Mouse (Mus musculus) embryonic facial prominence, embryonic 10.5 days (tissue): ENCODE measurements at regions not wholly inside any gene's neighbourhood (a gene's known extent, or its start where the extent isn't known, plus 50 kb on each side); places are given as distances from the start of the nearest gene placed in this dataset.

Experiments
- DNase-seq: peaks from one replicate; pipeline ENCODE4 v3.0.0-alpha.2; 2017; ENCODE audit warnings: low spot score
- H3K27ac ChIP-seq: fragments of 300-500 bp; sonication (generic); replicated peaks from 2 replicates; pipeline ENCODE4 v1.5.1; 2016; ENCODE audit warnings: mild to moderate bottlenecking
- H3K27me3 ChIP-seq: fragments of 300-500 bp; sonication (generic); replicated peaks from 2 replicates; pipeline ENCODE4 v1.6.1; 2016; ENCODE audit warnings: low read depth, mild to moderate bottlenecking; ENCODE audit not compliant: poor library complexity, severe bottlenecking
- H3K36me3 ChIP-seq: fragments of 300-500 bp; sonication (generic); replicated peaks from 2 replicates; pipeline ENCODE4 v1.6.1; 2016; ENCODE audit warnings: mild to moderate bottlenecking, moderate library complexity
- H3K4me1 ChIP-seq: fragments of 300-500 bp; sonication (generic); 2 replicates; pipeline ENCODE4 v1.6.1; 2016
- H3K4me3 ChIP-seq: fragments of 300-500 bp; sonication (generic); 2 replicates; pipeline ENCODE4 v1.5.1; 2016; ENCODE audit warnings: mild to moderate bottlenecking, moderate library complexity
- H3K9me3 ChIP-seq: fragments of 300-500 bp; sonication (generic); 2 replicates; pipeline ENCODE4 v1.6.1; 2016; ENCODE audit warnings: mild to moderate bottlenecking
- WGBS: fragments of 180-500 bp; shearing (Covaris S2); methylation state at CpG from one replicate; pipeline ENCODE4 v1.1.7; 2016; 5-methylcytosine and 5-hydroxymethylcytosine counted together

DNA sequence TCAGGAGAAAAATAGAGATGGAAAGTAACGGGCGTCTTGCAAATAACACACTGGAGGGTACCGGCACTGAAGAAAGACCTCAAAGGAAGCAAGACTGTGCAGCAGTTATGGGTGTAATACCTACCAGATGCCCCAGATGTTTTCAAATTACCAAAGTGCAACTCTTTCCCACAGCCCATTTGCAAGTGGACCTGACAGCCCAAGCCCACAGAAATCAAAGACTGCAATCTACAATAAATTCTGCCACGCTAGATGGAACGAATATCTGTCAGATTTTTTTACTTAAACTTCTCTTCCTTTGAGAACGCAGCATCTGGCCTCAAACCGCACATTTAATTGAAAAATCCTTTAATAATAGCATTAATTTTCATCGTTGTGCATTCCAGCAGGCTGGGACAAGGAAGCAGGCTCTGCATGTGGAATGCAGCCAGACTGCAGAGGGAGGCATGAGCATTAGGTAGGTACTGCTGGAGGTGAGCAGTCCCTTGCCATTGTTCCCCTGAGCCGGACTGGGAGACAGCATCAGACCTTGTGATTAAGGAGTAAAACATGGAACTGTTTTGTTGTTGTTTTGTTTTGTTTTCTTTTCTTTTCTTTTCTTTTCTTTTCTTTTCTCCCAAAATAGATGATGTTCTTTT lies 419.9 kb downstream of the Efnb2 start:
- WGBS = 41% methylated on average over 9 of the region's 9 CpGs
- Histone ChIP-seq H3K27me3 (no peaks in the 10 kb centered on the region), H3K9me3 (no peaks in the 10 kb centered on the region), H3K36me3 (no peaks in the 10 kb centered on the region), H3K4me1 (peaks cover 32% of the 10 kb centered on the region), H3K4me3 (no peak overlapping the region), H3K27ac (peak overlapping the region; percentile 80)
- DNase-seq = peak; percentile 57

DNA sequence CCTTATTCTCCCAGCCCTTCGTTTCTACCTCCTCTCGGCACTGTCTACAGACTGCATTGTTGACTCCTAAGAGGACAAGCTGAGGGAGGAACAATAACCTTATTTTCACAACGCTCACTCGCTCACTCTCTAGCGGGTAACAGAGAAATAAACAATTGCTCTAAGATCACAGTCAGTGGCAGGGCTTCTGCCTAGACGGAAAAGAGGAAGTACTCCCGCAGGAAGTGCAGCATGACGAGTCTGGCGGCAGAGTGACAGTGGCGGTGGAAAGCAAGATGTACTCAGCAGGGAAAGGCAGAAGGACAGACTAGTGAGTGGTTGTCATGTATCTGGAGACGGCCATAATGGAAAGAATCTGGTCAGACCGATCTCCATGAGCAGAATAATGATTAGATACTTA lies 421.6 kb downstream of the Efnb2 start:
- peaks cover 32% of the 10 kb centered on the region for H3K4me1 ChIP-seq
- H3K36me3 ChIP-seq = no peaks in the 10 kb centered on the region
- H3K4me3 ChIP-seq = no peak overlapping the region
- H3K27ac ChIP-seq = peak overlapping the region; percentile 48
- H3K9me3 ChIP-seq = no peaks in the 10 kb centered on the region
- WGBS = 64% methylated on average over 12 of the region's 12 CpGs
- DNase-seq = no peak
- H3K27me3 ChIP-seq = no peaks in the 10 kb centered on the region

DNA sequence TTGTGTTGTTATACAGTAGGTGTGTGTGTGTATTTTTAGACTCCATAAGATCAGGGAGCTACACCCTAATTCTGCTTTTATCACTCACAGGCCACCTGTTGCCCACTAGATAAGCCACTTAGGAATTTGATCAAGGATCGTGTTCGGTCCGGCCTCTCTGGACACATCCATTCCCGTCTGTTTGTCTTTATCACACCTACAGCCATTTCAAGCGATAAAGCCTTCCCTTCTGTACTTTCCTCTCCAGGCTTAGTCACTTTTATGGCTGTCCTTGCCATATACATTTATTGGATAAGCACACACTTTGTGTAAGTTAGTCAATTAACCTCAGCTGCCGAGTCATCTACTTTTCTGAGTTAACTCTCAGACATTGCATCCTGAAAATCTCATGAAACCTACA lies 423.0 kb downstream of the Efnb2 start:
- Histone ChIP-seq H3K4me1 (peaks cover 32% of the 10 kb centered on the region), H3K4me3 (no peak overlapping the region), H3K9me3 (no peaks in the 10 kb centered on the region), H3K27me3 (no peaks in the 10 kb centered on the region), H3K27ac (no peak overlapping the region), H3K36me3 (no peaks in the 10 kb centered on the region)
- WGBS = 92% methylated on average over 6 of the region's 6 CpGs
- DNase-seq = no peak

DNA sequence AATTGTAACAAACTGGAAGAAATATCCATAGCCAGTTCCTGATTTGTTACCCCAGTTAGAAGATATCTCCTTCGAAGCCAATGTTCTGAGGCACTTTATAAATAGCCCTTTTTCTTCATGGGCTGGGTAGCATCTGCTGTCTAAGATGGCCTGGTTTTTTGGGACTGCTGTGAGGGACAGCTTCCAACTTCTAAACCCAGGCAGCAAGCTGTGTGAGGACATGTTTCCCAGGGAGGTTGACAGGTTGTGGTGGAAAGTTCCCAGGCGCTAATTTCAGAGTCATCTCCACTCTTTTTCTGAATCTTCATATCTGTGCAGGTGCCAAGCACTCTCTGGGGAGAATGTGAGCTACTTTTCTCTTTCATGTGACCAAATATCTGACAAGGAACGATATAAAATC lies 427.4 kb downstream of the Efnb2 start:
- Histone ChIP-seq H3K27me3 (no peaks in the 10 kb centered on the region), H3K4me3 (no peak overlapping the region), H3K4me1 (peaks cover 4% of the 10 kb centered on the region; the same call in 1 of the 2 replicates), H3K9me3 (no peaks in the 10 kb centered on the region), H3K36me3 (no peaks in the 10 kb centered on the region), H3K27ac (no peak overlapping the region)
- WGBS = 89% methylated on average over 3 of the region's 3 CpGs
- DNase-seq = no peak

DNA sequence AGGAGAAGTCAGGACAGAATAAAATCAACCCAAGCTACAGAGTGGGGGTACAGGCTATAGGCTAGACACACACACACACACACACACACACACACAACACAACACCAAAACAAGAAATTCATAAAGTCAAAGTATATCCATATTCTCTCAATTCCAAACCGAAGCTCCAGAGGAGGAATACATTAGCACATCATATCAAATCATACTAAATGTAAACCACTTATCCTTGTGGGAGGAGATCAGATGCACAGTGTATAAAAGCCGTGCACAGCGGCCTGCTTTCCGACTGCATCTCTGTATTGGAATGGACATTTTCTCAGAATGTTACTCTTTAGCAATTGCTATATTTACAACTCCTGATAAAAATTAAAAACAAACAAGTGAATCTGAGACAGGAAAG lies 427.9 kb downstream of the Efnb2 start:
- Histone ChIP-seq H3K9me3 (no peaks in the 10 kb centered on the region), H3K36me3 (no peaks in the 10 kb centered on the region), H3K4me3 (no peak overlapping the region), H3K4me1 (peaks cover 4% of the 10 kb centered on the region; the same call in 1 of the 2 replicates), H3K27me3 (no peaks in the 10 kb centered on the region), H3K27ac (no peak overlapping the region)
- 95% methylated on average over 4 of the region's 4 CpGs for WGBS
- DNase-seq = no peak

DNA sequence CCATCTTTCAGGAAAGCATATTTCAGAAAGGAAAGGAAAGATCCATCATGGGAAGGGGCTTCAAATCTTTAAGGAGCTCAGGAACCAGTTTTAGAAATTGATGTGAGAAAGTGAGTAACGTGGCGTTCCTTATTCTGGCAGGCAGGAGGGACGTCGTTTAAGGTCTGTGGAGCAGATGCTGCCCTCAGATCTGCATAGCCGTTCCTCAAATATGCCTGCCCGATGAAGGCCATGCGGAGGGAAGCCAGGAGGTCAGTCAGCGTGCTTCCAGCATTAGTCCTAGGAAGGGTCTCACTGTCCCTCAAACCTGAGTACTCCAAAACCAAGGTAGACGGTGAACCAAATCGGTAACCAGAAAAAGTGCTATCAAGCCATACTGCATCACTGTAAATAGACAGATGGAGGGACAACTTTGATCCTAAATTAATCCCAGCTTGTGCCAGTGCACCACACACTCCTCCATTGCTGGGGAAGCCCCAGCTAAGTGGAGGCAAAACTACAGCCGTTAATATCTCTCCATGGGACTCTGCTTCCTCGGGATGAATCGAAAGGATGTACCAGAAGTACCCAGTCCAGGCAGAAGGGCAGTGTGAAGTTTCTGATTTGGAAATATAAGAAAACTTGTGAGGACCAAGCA lies 428.9 kb downstream of the Efnb2 start:
- Histone ChIP-seq H3K4me1 (peaks cover 4% of the 10 kb centered on the region; the same call in 1 of the 2 replicates), H3K27ac (no peak overlapping the region), H3K4me3 (no peak overlapping the region), H3K9me3 (no peaks in the 10 kb centered on the region), H3K27me3 (no peaks in the 10 kb centered on the region), H3K36me3 (no peaks in the 10 kb centered on the region)
- DNase-seq = no peak
- 74% methylated on average over 13 of the region's 13 CpGs for WGBS

DNA sequence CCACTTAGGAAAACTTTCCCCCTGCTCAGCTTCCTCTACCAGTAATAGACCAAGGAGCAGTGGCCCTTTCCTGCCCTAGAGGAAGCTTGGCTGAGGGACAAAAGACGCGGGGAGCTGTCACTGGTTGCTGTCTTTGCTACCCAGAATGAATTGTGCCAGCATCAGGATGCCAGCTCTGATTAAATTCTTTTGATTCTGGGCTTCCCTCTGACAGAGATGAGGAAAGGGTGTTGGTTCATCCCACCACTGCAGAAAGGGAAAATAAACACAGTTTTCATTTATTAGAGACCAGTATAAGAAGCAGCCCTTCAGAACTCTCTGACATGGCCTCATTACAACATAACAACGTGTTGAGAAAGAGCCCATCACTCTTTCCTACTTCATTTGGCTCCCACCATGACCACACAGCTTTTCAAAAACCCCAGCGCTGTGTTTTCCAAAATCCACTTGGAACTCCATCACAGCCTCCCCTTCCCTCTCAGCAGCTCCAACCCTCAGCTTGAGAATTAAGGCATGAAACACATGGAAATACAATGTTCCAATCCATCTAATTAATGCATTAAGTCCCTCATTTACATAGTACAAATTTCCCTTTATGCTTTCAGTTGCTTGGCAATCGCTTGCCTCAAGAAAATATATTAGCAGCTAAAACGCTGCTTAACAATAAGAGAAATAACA lies 429.6 kb downstream of the Efnb2 start:
- Histone ChIP-seq H3K4me3 (no peak overlapping the region), H3K36me3 (no peaks in the 10 kb centered on the region), H3K27me3 (no peaks in the 10 kb centered on the region), H3K27ac (no peak overlapping the region), H3K9me3 (no peaks in the 10 kb centered on the region), H3K4me1 (peaks cover 4% of the 10 kb centered on the region; the same call in 1 of the 2 replicates)
- DNase-seq = no peak
- 82% methylated on average over 6 of the region's 6 CpGs for WGBS

DNA sequence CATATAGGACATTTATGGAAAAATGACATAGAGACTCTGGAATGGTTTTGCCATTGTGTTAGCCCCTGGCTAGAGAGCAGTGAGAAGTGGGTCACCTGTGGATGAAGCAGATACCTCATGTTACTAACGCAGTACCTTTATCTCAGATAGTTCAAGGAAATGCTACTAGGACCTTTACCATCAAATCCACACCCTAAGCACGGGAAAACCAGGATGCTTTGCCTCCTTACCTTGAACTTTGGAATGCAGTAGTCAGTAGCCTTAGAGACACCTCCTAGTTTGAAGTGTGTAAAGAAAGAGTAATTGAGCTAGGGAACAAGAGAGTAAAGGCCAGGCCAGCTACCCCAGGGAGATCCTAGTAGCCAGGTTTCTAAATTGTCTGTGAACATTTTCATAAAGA lies 435.0 kb downstream of the Efnb2 start:
- Histone ChIP-seq H3K4me3 (no peak overlapping the region), H3K4me1 (no peaks in the 10 kb centered on the region), H3K36me3 (no peaks in the 10 kb centered on the region), H3K9me3 (no peaks in the 10 kb centered on the region), H3K27me3 (no peaks in the 10 kb centered on the region), H3K27ac (no peak overlapping the region)
- 83% methylated on average over 2 of the region's 2 CpGs for WGBS
- no peak for DNase-seq

DNA sequence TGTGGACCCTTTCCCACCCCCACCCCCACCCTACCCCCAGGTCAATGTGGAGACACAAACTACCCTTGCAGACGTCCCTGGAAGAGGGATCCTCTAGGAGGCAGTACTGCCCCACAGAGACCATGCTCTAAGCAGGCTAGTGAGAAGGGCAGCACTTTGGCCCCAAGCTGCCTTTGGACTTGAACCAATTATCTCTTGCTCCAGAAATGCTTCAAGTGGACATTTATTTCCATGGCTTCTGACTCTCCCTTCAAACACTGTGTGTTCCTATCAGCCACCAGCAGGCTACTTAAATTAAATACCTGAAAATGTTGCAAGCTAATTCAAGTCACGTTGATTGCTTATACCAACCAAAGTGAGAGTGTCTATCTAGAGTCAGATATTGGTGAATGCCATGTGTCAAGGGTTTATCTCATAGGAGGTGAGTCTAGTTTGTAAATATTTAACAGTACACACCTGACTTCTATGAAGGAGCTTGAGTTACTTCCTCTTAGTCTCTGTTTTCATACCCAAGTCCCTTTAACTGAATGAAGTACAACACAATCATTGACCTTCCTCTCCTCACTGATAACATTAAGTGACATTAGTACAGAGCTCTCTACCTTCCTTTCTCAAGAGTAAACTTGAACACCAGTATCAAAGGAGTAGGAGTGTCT lies 435.7 kb downstream of the Efnb2 start:
- no peaks in the 10 kb centered on the region for H3K27me3 ChIP-seq
- H3K36me3 ChIP-seq = no peaks in the 10 kb centered on the region
- WGBS = 62% methylated on average over 2 of the region's 2 CpGs
- no peaks in the 10 kb centered on the region for H3K9me3 ChIP-seq
- H3K4me1 ChIP-seq = peaks cover 3% of the 10 kb centered on the region
- no peak for DNase-seq
- H3K4me3 ChIP-seq = no peak overlapping the region
- no peak overlapping the region for H3K27ac ChIP-seq

DNA sequence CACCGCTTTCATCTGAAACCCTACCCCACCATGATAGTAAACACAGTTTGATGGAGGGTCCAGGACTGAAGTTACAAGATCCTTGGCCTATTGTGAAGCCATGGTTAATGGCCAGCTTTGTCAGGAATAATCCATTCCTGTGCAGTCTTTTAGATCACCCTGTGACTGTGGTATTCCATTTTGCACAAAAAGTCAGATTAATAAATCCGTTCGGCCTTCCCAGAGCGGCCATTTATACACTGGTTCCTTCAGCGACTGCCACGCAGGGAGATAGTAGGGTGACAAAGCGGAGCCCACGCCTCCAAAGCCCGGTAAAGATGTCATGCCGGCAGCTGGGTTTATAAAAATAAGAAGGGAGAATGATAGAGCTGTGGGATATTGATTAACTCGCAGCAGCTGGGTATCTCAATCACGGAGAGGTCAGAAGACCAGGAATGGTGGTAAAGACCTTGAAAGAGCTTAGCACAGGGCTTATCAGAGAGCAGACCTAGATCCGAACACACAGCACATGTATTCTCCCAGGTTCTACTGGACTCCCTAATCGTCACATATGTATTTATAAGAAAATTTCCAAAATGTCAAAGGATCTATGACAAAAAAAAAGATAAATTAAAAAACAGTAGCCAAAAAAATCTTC lies 440.5 kb downstream of the Efnb2 start:
- Histone ChIP-seq H3K36me3 (no peaks in the 10 kb centered on the region), H3K27ac (no peak overlapping the region), H3K4me3 (no peak overlapping the region), H3K4me1 (peaks cover 18% of the 10 kb centered on the region), H3K27me3 (no peaks in the 10 kb centered on the region), H3K9me3 (no peaks in the 10 kb centered on the region)
- WGBS = 75% methylated on average over 14 of the region's 14 CpGs
- DNase-seq = no peak

DNA sequence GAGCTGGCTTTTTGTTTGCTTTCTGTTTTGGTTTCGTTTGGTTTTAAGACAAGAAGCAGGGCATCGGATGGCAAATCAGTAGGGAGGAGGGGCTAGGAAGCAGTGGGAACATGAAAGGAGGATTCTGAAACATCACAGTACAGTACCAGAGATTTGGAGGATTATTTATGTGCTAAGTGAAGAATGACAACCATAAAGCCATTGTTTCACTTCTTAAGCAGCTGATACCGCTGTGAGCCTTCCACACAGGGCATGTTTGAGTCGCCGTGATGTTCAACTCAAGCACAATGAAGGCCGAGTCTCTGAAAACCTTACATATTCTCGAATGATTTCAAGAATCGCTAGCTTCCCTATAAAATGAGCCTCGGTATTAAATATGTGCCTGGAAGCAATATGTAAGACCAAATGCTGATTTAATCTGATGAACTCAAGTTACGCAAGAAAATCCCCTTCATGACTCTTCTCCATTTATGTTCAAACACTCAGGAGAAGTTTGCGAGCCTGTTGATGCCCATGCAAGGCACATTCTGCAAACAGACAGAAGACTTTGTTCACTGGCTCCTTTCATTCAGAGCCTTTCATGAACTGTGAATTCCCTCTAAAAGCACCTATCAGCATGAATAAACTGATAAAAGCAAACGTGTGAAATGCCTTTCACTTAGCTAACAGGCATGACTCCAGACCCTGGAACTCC lies 441.2 kb downstream of the Efnb2 start:
- Histone ChIP-seq H3K27me3 (no peaks in the 10 kb centered on the region), H3K9me3 (no peaks in the 10 kb centered on the region), H3K4me1 (peaks cover 18% of the 10 kb centered on the region), H3K27ac (no peak overlapping the region; the same call in 1 of the 2 replicates), H3K4me3 (no peak overlapping the region), H3K36me3 (no peaks in the 10 kb centered on the region)
- DNase-seq = no peak
- 72% methylated on average over 12 of the region's 12 CpGs for WGBS

DNA sequence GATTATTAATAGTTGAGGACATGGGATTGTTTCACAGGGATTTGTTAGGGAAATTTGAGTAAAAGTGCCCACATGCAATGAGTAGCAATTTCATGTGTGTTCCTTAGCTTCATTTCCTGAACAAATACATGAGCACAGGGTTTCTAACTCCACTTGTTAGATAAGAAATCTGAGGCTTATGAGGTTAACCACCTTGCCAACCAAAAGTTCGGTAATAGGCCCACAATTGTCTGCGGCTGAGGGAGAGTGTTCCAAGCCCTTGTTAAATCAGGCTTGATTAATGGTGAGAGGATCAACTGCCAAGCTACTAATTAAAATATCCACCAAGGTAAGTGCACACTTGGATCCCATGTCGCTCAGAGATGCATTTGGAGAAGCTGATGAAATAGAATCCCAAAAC lies 468.0 kb downstream of the Efnb2 start:
- no peaks in the 10 kb centered on the region for H3K36me3 ChIP-seq
- WGBS = 84% methylated on average over 3 of the region's 3 CpGs
- H3K9me3 ChIP-seq = no peaks in the 10 kb centered on the region
- H3K27ac ChIP-seq = no peak overlapping the region
- no peak overlapping the region for H3K4me3 ChIP-seq
- no peaks in the 10 kb centered on the region for H3K27me3 ChIP-seq
- no peak for DNase-seq
- H3K4me1 ChIP-seq = no peaks in the 10 kb centered on the region
